Mouse (Mus musculus) liver, embryonic 14.5 days (tissue): ENCODE results near the gene Xrcc5.

Experiments used
- CTCF ChIP-seq: IDR thresholded peaks from 2 replicates; pipeline ENCODE4 v1.5.1; 2016; ENCODE audit warnings: antibody characterized with exemption, low read depth, control low read depth
- EP300 ChIP-seq: IDR thresholded peaks from 2 replicates; pipeline ENCODE4 v1.6.1; 2016; ENCODE audit warnings: antibody characterized with exemption, low read depth

GRCm38 (mm10) chr1:72372913-72373312, 65.7 kb downstream of the Xrcc5 start:
- TF ChIP-seq CTCF (no peak), EP300 (no peak)
